Mouse (Mus musculus) intestine, embryonic 15.5 days (tissue): Measurements from ENCODE around the gene Ltbp1. TPM values are rescaled to one million over a fixed set of nuclear protein-coding genes. Genes with fewer than 3 reads are reported as not detected.

Experiments used
- ATAC-seq: fragments of 200-750 bp; cut with Nextera tagmentation; 2 replicates; pipeline ENCODE4 v1.8.0; 2017; ENCODE audit warnings: moderate TSS enrichment, moderate library complexity
- H3K27ac ChIP-seq: fragments of 300-500 bp; sonication (generic); 2 replicates; pipeline ENCODE4 v1.5.1; 2015; ENCODE audit warnings: mild to moderate bottlenecking, inconsistent platforms
- H3K27me3 ChIP-seq: fragments of 300-500 bp; sonication (generic); replicated peaks from 2 replicates; pipeline ENCODE4 v1.6.1; 2015; ENCODE audit warnings: inconsistent platforms
- H3K36me3 ChIP-seq: fragments of 300-500 bp; sonication (generic); 2 replicates; pipeline ENCODE4 v1.6.1; 2015; ENCODE audit warnings: inconsistent platforms
- H3K4me1 ChIP-seq: fragments of 300-500 bp; sonication (generic); replicated peaks from 2 replicates; pipeline ENCODE4 v1.6.1; 2015; ENCODE audit warnings: inconsistent platforms
- H3K4me2 ChIP-seq: fragments of 300-500 bp; sonication (generic); replicated peaks from 2 replicates; pipeline ENCODE4 v1.6.1; 2015; ENCODE audit warnings: mild to moderate bottlenecking, inconsistent platforms
- H3K4me3 ChIP-seq: fragments of 300-500 bp; sonication (generic); replicated peaks from 2 replicates; pipeline ENCODE4 v1.5.1; 2015; ENCODE audit warnings: inconsistent platforms
- H3K9ac ChIP-seq: fragments of 300-500 bp; sonication (generic); 2 replicates; pipeline ENCODE4 v1.6.1; 2015; ENCODE audit warnings: inconsistent platforms
- H3K9me3 ChIP-seq: fragments of 300-500 bp; sonication (generic); 2 replicates; pipeline ENCODE4 v1.6.1; 2016; ENCODE audit warnings: inconsistent platforms
- WGBS: fragments of 180-500 bp; shearing (Covaris S2); methylation state at CpG from one replicate; pipeline ENCODE4 v1.1.7; 2015; 5-methylcytosine and 5-hydroxymethylcytosine counted together
- polyA plus RNA-seq: library from polyadenylated mRNA; unstranded; fragments of >200 nt; fragmentation: Nextera tagmentation; extraction: Ambion mirVana; gene quantifications from 2 replicates; pipeline ENCODE4 v1.2.1, GENCODE M21; 2015

The Ltbp1 gene
- polyA plus RNA-seq, 1 experiment from 2014 or later: 18.8 TPM

- Histone ChIP-seq H3K4me3 (peak overlapping the region; percentile 11; the same call in 1 of the 2 replicates), H3K9me3 (no peaks in the 10 kb centered on the region), H3K27me3 (no peaks in the 10 kb centered on the region), H3K36me3 (no peaks in the 10 kb centered on the region), H3K27ac (no peak overlapping the region), H3K4me1 (no peaks in the 10 kb centered on the region), H3K4me2 (no peak overlapping the region), H3K9ac (no peak overlapping the region)
- ATAC-seq: no peak
- 61% methylated on average over 6 of the region's 6 CpGs for WGBS
These were observed 431.5 kb downstream of the Ltbp1 start for GRCm38 (mm10) chr17:75436819-75437218.

- Histone ChIP-seq H3K4me3 (no peak overlapping the region), H3K9me3 (no peaks in the 10 kb centered on the region), H3K4me2 (no peak overlapping the region), H3K27me3 (no peaks in the 10 kb centered on the region), H3K36me3 (no peaks in the 10 kb centered on the region), H3K4me1 (no peaks in the 10 kb centered on the region), H3K9ac (no peak overlapping the region), H3K27ac (no peak overlapping the region)
- WGBS: 62% methylated on average over 11 of the region's 11 CpGs
- ATAC-seq: no peak
These were observed 431.9 kb downstream of the Ltbp1 start for GRCm38 (mm10) chr17:75437239-75437750.

DNA sequence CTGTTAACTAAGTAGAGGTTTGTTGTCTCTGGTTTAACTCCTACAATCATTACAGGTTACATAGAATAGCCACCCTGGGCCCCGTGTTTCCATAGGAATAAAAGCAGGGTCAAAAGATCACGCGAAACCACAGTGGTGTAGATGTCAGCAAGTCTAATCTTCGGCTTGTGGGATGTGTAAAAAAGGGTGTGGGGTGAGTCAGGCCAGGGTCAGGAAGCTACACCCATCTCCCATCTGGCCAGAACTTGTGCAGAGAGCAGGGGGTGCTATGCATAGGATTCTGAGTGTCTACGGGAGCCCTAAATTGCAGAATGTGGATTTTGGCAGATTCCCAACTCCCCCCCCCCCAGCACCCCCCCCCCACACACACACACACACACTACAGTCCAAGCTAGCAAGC lies 432.8 kb downstream of the Ltbp1 start:
- H3K27me3 ChIP-seq: no peaks in the 10 kb centered on the region
- no peaks in the 10 kb centered on the region for H3K9me3 ChIP-seq
- H3K4me2 ChIP-seq: no peak overlapping the region
- no peaks in the 10 kb centered on the region for H3K36me3 ChIP-seq
- no peak overlapping the region for H3K27ac ChIP-seq
- H3K9ac ChIP-seq: no peak overlapping the region
- H3K4me3 ChIP-seq: no peak overlapping the region
- WGBS: 42% methylated on average over 5 of the region's 5 CpGs
- peak; percentile 66 for ATAC-seq
- H3K4me1 ChIP-seq: no peaks in the 10 kb centered on the region

DNA sequence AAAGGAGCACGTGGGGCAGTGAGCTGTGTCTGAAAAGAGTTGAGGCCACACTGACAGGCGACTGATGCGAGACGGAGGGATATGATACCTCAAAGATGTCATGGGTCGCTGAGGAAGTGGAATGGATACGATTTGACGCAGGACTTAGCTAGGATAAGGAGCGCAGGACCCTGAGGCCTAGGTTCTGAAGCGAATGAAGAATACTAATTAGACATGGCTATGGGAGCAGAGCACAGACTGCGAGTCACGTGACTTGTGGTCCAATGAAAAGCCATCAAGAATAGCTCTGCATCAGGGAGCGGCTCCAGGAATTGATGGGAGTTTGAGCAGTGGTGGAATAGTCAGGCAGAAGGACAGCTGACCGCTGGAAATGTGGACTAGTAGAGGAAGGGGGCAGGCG lies 433.7 kb downstream of the Ltbp1 start:
- Histone ChIP-seq H3K4me2 (no peak overlapping the region), H3K9me3 (no peaks in the 10 kb centered on the region), H3K4me1 (no peaks in the 10 kb centered on the region), H3K4me3 (no peak overlapping the region), H3K27me3 (no peaks in the 10 kb centered on the region), H3K27ac (no peak overlapping the region), H3K36me3 (no peaks in the 10 kb centered on the region), H3K9ac (no peak overlapping the region)
- no peak for ATAC-seq
- WGBS: 86% methylated on average over 14 of the region's 14 CpGs

- H3K9me3 ChIP-seq: no peaks in the 10 kb centered on the region
- no peak overlapping the region for H3K27ac ChIP-seq
- 46% methylated on average over 7 of the region's 7 CpGs for WGBS
- H3K27me3 ChIP-seq: no peaks in the 10 kb centered on the region
- H3K4me3 ChIP-seq: no peak overlapping the region
- ATAC-seq: no peak
- H3K36me3 ChIP-seq: no peaks in the 10 kb centered on the region
- H3K9ac ChIP-seq: no peak overlapping the region
- H3K4me2 ChIP-seq: no peak overlapping the region
- H3K4me1 ChIP-seq: no peaks in the 10 kb centered on the region
These were observed 435.3 kb downstream of the Ltbp1 start for GRCm38 (mm10) chr17:75440619-75441018.

- Histone ChIP-seq H3K27me3 (no peaks in the 10 kb centered on the region), H3K36me3 (no peaks in the 10 kb centered on the region), H3K4me2 (no peak overlapping the region), H3K4me3 (no peak overlapping the region), H3K27ac (no peak overlapping the region), H3K9me3 (no peaks in the 10 kb centered on the region), H3K9ac (no peak overlapping the region), H3K4me1 (no peaks in the 10 kb centered on the region)
- WGBS: 41% methylated on average over 5 of the region's 5 CpGs
- ATAC-seq: no peak
These were observed 436.0 kb downstream of the Ltbp1 start for GRCm38 (mm10) chr17:75441260-75441830.
